Comparison of ENCODE assay signal across 27 mouse cellular contexts in genomic region chr15:80062339-80062738, GRCm38 (mm10). TPM values are rescaled to one million over a fixed set of nuclear protein-coding genes. Genes with fewer than 3 reads are reported as not detected.
DNase-seq lines count a peak whose midpoint lies in the region; ATAC-seq and TF ChIP-seq lines count a peak whose summit lies in the region.
"Had no signal": no experiment of that assay in that cellular context is flagged by ENCODE, and none has a peak within 500 bp of the region (broad histone marks: within the 10 kb centered on the region; RNA-seq: fewer than 3 reads in every experiment).

No protein-coding gene starts in this region.

- no peak for TF ChIP-seq POLR2A in myocyte (IDR thresholded peaks at IDR 0.05; ENCODE audit: insufficient read length, low read depth)
- no peak for TF ChIP-seq POLR2A in cerebellum, adult 2 months (IDR thresholded peaks at IDR 0.05; ENCODE audit: borderline replicate concordance, insufficient read depth, low read length)

- H3K27ac ChIP-seq in embryonic facial prominence, embryonic 15.5 days (replicated peaks): 0 out of 2 replicates have a peak overlapping the region, but pooled peaks have one; percentile 30
- no peak overlapping the region for H3K27ac ChIP-seq in embryonic facial prominence, embryonic 10.5 days (replicated peaks)
- H3K27ac ChIP-seq in hindbrain, embryonic 10.5 days: peak overlapping the region; percentile 16; the same call in 1 of the 2 replicates
- no peak overlapping the region for H3K27ac ChIP-seq in hindbrain, postnatal 0 days
- H3K27ac ChIP-seq in cerebellum, adult 2 months (ENCODE audit: insufficient read depth, low read length): no peak overlapping the region
- H3K27ac ChIP-seq: forebrain, embryonic 13.5 days; heart, adult 2 months; hindbrain, embryonic 13.5 days had no signal

- no peak overlapping the region for H3K4me2 ChIP-seq in embryonic facial prominence, embryonic 15.5 days (replicated peaks)
- H3K4me2 ChIP-seq in hindbrain, postnatal 0 days (ENCODE audit: low read depth, low read length): no peak overlapping the region
- H3K4me2 ChIP-seq in myocyte (ENCODE audit: low read depth): no peak overlapping the region
- H3K4me2 ChIP-seq: embryonic facial prominence, embryonic 12.5 days; forebrain, embryonic 13.5 days; heart, embryonic 11.5 days; hindbrain, embryonic 13.5 days had no signal

- peaks cover 30% of the 10 kb centered on the region for H3K4me1 ChIP-seq in embryonic facial prominence, embryonic 15.5 days
- peaks cover 35% of the 10 kb centered on the region for H3K4me1 ChIP-seq in embryonic facial prominence, embryonic 10.5 days
- H3K4me1 ChIP-seq in hindbrain, embryonic 10.5 days (replicated peaks): peaks cover 26% of the 10 kb centered on the region
- no peaks in the 10 kb centered on the region for H3K4me1 ChIP-seq in hindbrain, postnatal 0 days (ENCODE audit: insufficient read depth, low read length)
- H3K4me1 ChIP-seq in E14TG2a.4 (replicated peaks; ENCODE audit: low read depth, low read length): peaks cover 61% of the 10 kb centered on the region
- no peaks in the 10 kb centered on the region; the same call in 1 of the 2 replicates for H3K4me1 ChIP-seq in cerebellum, adult 2 months (ENCODE audit: control insufficient read depth, insufficient read depth, low read length)
- H3K4me1 ChIP-seq: forebrain, embryonic 13.5 days had no signal

- DNase-seq in embryonic facial prominence, embryonic 10.5 days (ENCODE audit: low spot score): no peak
- no peak for DNase-seq in hindbrain, embryonic 10.5 days (ENCODE audit: low spot score)
- DNase-seq in hindbrain, postnatal 0 days (ENCODE audit: low spot score): no peak
- no peak for DNase-seq in cerebellum, adult 2 months
- no peak for DNase-seq in spleen, postnatal 14 days (ENCODE audit: low spot score in 2 of 2)
- DNase-seq: adrenal gland, postnatal 14 days; B cell, adult 2 months; cerebellum, adult 11 months; cerebellum, adult 8-10 months; cerebellum, postnatal 10 days; gastrocnemius, postnatal 25 days; heart, adult 2 months; kidney, adult 18-20 months had no signal

- H3K36me3 ChIP-seq in embryonic facial prominence, embryonic 15.5 days: no peaks in the 10 kb centered on the region
- H3K36me3 ChIP-seq in embryonic facial prominence, embryonic 10.5 days (replicated peaks): no peaks in the 10 kb centered on the region
- no peaks in the 10 kb centered on the region for H3K36me3 ChIP-seq in hindbrain, embryonic 10.5 days
- no peaks in the 10 kb centered on the region for H3K36me3 ChIP-seq in hindbrain, postnatal 0 days (ENCODE audit: insufficient read depth, low read length)
- H3K36me3 ChIP-seq in E14TG2a.4 (ENCODE audit: insufficient read depth, low read length): no peaks in the 10 kb centered on the region
- H3K36me3 ChIP-seq in myocyte (ENCODE audit: control insufficient read depth, insufficient read depth): no peaks in the 10 kb centered on the region
- H3K36me3 ChIP-seq: embryonic facial prominence, embryonic 12.5 days; hindbrain, embryonic 13.5 days had no signal

- H3K9ac ChIP-seq in embryonic facial prominence, embryonic 15.5 days: no peak overlapping the region
- H3K9ac ChIP-seq in hindbrain, postnatal 0 days (replicated peaks; ENCODE audit: low read length): no peak overlapping the region
- H3K9ac ChIP-seq: embryonic facial prominence, embryonic 12.5 days; forebrain, embryonic 13.5 days; hindbrain, embryonic 13.5 days had no signal

- 61% methylated on average over 6 of the region's 9 CpGs for WGBS in embryonic facial prominence, embryonic 15.5 days
- 62% methylated on average over 9 of the region's 9 CpGs for WGBS in embryonic facial prominence, embryonic 10.5 days
- WGBS in hindbrain, embryonic 10.5 days: 74% methylated on average over 7 of the region's 9 CpGs
- 54% methylated on average over 8 of the region's 9 CpGs for WGBS in hindbrain, postnatal 0 days
- 36% methylated on average over 9 of the region's 9 CpGs for WGBS in cerebellum, adult 2 months

- no peak for TF ChIP-seq CTCF in hindbrain, postnatal 0 days (IDR thresholded peaks at IDR 0.05; ENCODE audit: low read depth)
- no peak for TF ChIP-seq CTCF in E14TG2a.4 (conservative IDR thresholded peaks at IDR 0.05; ENCODE audit: low read length)
- no peak for TF ChIP-seq CTCF in cerebellum, adult 2 months (IDR thresholded peaks at IDR 0.05; ENCODE audit: borderline replicate concordance, insufficient read depth, low read depth, low read length)

- ATAC-seq in embryonic facial prominence, embryonic 15.5 days (ENCODE audit: insufficient number of reproducible peaks, low FRiP score, low TSS enrichment, low read depth): no peak
- no peak for ATAC-seq in hindbrain, postnatal 0 days
- ATAC-seq: CD4-positive, CD25-positive, alpha-beta regulatory T cell, adult 4 months; forebrain, embryonic 13.5 days; forebrain, embryonic 16.5 days; hindbrain, embryonic 16.5 days; inflammation-experienced regulatory T-cells, adult 6 months; intestine, embryonic 16.5 days; Patski had no signal

- no peaks in the 10 kb centered on the region for H3K9me3 ChIP-seq in embryonic facial prominence, embryonic 15.5 days (replicated peaks)
- H3K9me3 ChIP-seq in embryonic facial prominence, embryonic 10.5 days: no peaks in the 10 kb centered on the region
- H3K9me3 ChIP-seq in hindbrain, embryonic 10.5 days: no peaks in the 10 kb centered on the region
- H3K9me3 ChIP-seq in hindbrain, postnatal 0 days (ENCODE audit: low read length): no peaks in the 10 kb centered on the region
- no peaks in the 10 kb centered on the region for H3K9me3 ChIP-seq in E14TG2a.4 (ENCODE audit: low read length)
- H3K9me3 ChIP-seq: embryonic facial prominence, embryonic 12.5 days; forebrain, embryonic 13.5 days; hindbrain, embryonic 13.5 days had no signal

- no peaks in the 10 kb centered on the region for H3K79me2 ChIP-seq in myocyte (ENCODE audit: control insufficient read depth, insufficient read depth)

- no peaks in the 10 kb centered on the region for H3K27me3 ChIP-seq in embryonic facial prominence, embryonic 15.5 days
- 0 out of 2 replicates have a peak, but pooled peaks cover 4% of the 10 kb centered on the region for H3K27me3 ChIP-seq in embryonic facial prominence, embryonic 10.5 days (replicated peaks; ENCODE audit: low read depth, poor library complexity, severe bottlenecking)
- H3K27me3 ChIP-seq in hindbrain, embryonic 10.5 days (ENCODE audit: insufficient read depth, poor library complexity, severe bottlenecking): 0 out of 2 replicates have a peak, but pooled peaks cover 8% of the 10 kb centered on the region
- H3K27me3 ChIP-seq in hindbrain, postnatal 0 days (ENCODE audit: insufficient read depth, low read length): no peaks in the 10 kb centered on the region
- peaks cover 16% of the 10 kb centered on the region for H3K27me3 ChIP-seq in E14TG2a.4 (ENCODE audit: insufficient read depth, low read length)
- H3K27me3 ChIP-seq in myocyte (ENCODE audit: control insufficient read depth, insufficient read depth, insufficient read length): no peaks in the 10 kb centered on the region
- H3K27me3 ChIP-seq in cerebellum, adult 2 months (ENCODE audit: control insufficient read depth, insufficient read depth, low read length): no peaks in the 10 kb centered on the region
- H3K27me3 ChIP-seq: embryonic facial prominence, embryonic 12.5 days; forebrain, embryonic 13.5 days; Patski had no signal

- no peak overlapping the region for H3ac ChIP-seq in myocyte (ENCODE audit: control insufficient read depth, insufficient read length)

- no peak overlapping the region for H3K4me3 ChIP-seq in embryonic facial prominence, embryonic 15.5 days (replicated peaks)
- no peak overlapping the region for H3K4me3 ChIP-seq in embryonic facial prominence, embryonic 10.5 days
- no peak overlapping the region for H3K4me3 ChIP-seq in hindbrain, embryonic 10.5 days
- no peak overlapping the region for H3K4me3 ChIP-seq in hindbrain, postnatal 0 days (ENCODE audit: low read length)
- peak overlapping the region; percentile 20; the same call in 1 of the 2 replicates for H3K4me3 ChIP-seq in E14TG2a.4 (replicated peaks; ENCODE audit: low read length)
- no peak overlapping the region for H3K4me3 ChIP-seq in myocyte
- no peak overlapping the region for H3K4me3 ChIP-seq in cerebellum, adult 2 months (replicated peaks; ENCODE audit: insufficient read depth, low read depth, low read length)
- H3K4me3 ChIP-seq: embryonic facial prominence, embryonic 12.5 days; erythroblast, embryonic 14.5 days; forebrain, embryonic 13.5 days; heart, adult 2 months; hindbrain, embryonic 13.5 days had no signal

TF ChIP-seq in myocyte, 11 proteins besides CTCF, POLR2A, EP300 and RAD21 (continues in another document):
- TF ChIP-seq USF1 (IDR thresholded peaks at IDR 0.05; ENCODE audit: low read depth): peak; percentile 21
- TF ChIP-seq MYOD1 (IDR thresholded peaks at IDR 0.05; ENCODE audit: control insufficient read depth in 1 of 3, insufficient read length in 2 of 3, low read depth in 2 of 3): peak in 1 of 3 experiments; percentile 65

RNA-seq across cellular contexts. Expression of gene Syngr1, which starts 28.8 kb away (rescaled TPM):
- 13.5 and 13.7 TPM in 2 replicates for polyA plus RNA-seq in embryonic facial prominence, embryonic 15.5 days (2015; fragmentation: Nextera tagmentation; extraction: Ambion mirVana)
- polyA plus RNA-seq in embryonic facial prominence, embryonic 10.5 days (2016; fragmentation: Nextera tagmentation; extraction: Ambion mirVana): 5.9 and 7.0 TPM in 2 replicates
- polyA plus RNA-seq in hindbrain, embryonic 10.5 days (2016; fragmentation: Nextera tagmentation; extraction: Ambion mirVana): 7.6 and 7.7 TPM in 2 replicates
- total RNA-seq in hindbrain, postnatal 0 days (2014; rRNA removed): 155 and 157 TPM in 2 replicates
- 73.4 and 78.6 TPM in 2 replicates for polyA plus RNA-seq in hindbrain, postnatal 0 days (2015; fragmentation: Nextera tagmentation; extraction: Ambion mirVana)
- 54.7 TPM for polyA plus RNA-seq in myocyte (2012; fragmentation: generic; extraction: Trizol)
- 448 and 455 TPM in 2 replicates for polyA plus RNA-seq in cerebellum, adult 2 months (2012; rRNA removed)

RNA-seq across cellular contexts. Expression of gene Rpl3, which starts 29.3 kb away (rescaled TPM):
- 1,004 and 1,072 TPM in 2 replicates for polyA plus RNA-seq in embryonic facial prominence, embryonic 15.5 days (2015; fragmentation: Nextera tagmentation; extraction: Ambion mirVana)
- polyA plus RNA-seq in embryonic facial prominence, embryonic 10.5 days (2016; fragmentation: Nextera tagmentation; extraction: Ambion mirVana): 1,034 and 1,049 TPM in 2 replicates
- 806 and 957 TPM in 2 replicates for polyA plus RNA-seq in hindbrain, embryonic 10.5 days (2016; fragmentation: Nextera tagmentation; extraction: Ambion mirVana)
- 599 and 600 TPM in 2 replicates for total RNA-seq in hindbrain, postnatal 0 days (2014; rRNA removed)
- polyA plus RNA-seq in hindbrain, postnatal 0 days (2015; fragmentation: Nextera tagmentation; extraction: Ambion mirVana): 527 and 544 TPM in 2 replicates
- polyA plus RNA-seq in myocyte (2012; fragmentation: generic; extraction: Trizol): 1,089 TPM
- polyA plus RNA-seq in cerebellum, adult 2 months (2012; rRNA removed): 678 and 692 TPM in 2 replicates

RNA-seq across cellular contexts. Expression of gene Pdgfb, which starts 47.6 kb away (rescaled TPM):
- polyA plus RNA-seq in embryonic facial prominence, embryonic 15.5 days (2015; fragmentation: Nextera tagmentation; extraction: Ambion mirVana): 5.2 and 5.7 TPM in 2 replicates
- polyA plus RNA-seq in embryonic facial prominence, embryonic 10.5 days (2016; fragmentation: Nextera tagmentation; extraction: Ambion mirVana): 1.4 and 1.6 TPM in 2 replicates
- polyA plus RNA-seq in hindbrain, embryonic 10.5 days (2016; fragmentation: Nextera tagmentation; extraction: Ambion mirVana): 1.6 and 1.8 TPM in 2 replicates
- total RNA-seq in hindbrain, postnatal 0 days (2014; rRNA removed): 31.0 and 33.4 TPM in 2 replicates
- 8.3 and 9.5 TPM in 2 replicates for polyA plus RNA-seq in hindbrain, postnatal 0 days (2015; fragmentation: Nextera tagmentation; extraction: Ambion mirVana)
- 21.7 TPM for polyA plus RNA-seq in myocyte (2012; fragmentation: generic; extraction: Trizol)
- 15.4 and 16.0 TPM in 2 replicates for polyA plus RNA-seq in cerebellum, adult 2 months (2012; rRNA removed)

Comparison
In these comparisons a context has a peak if more than half of its experiments do, and no peak if none do; other contexts are left out.
1. H3K27ac ChIP-seq: peak in embryonic facial prominence, embryonic 15.5 days (single experiment) and hindbrain, embryonic 10.5 days (single experiment); none in embryonic facial prominence, embryonic 10.5 days (single experiment), hindbrain, postnatal 0 days (single experiment) and cerebellum, adult 2 months (single experiment).